Mouse (Mus musculus) forebrain, embryonic 11.5 days (tissue): Measurements from ENCODE around the gene Fam117b. TPM values are rescaled to one million over a fixed set of nuclear protein-coding genes. Genes with fewer than 3 reads are reported as not detected.

Experiments
- ATAC-seq: fragments of 200-750 bp; cut with Nextera tagmentation; replicated peaks from 2 replicates; pipeline ENCODE4 v1.8.0; 2017; ENCODE audit warnings: moderate TSS enrichment; ENCODE audit not compliant: low FRiP score
- DNase-seq: peaks from one replicate; pipeline ENCODE4 v3.0.0-alpha.2; 2017; ENCODE audit warnings: low spot score
- H3K27ac ChIP-seq: fragments of 300-500 bp; sonication (generic); 2 replicates; pipeline ENCODE4 v1.5.1; 2014; ENCODE audit warnings: low read depth, low read length
- H3K27me3 ChIP-seq: fragments of 300-500 bp; sonication (generic); 2 replicates; pipeline ENCODE4 v1.6.1; 2014; ENCODE audit warnings: mild to moderate bottlenecking, low read length, mixed read lengths; ENCODE audit not compliant: control insufficient read depth, insufficient read depth
- H3K36me3 ChIP-seq: fragments of 300-500 bp; sonication (generic); 2 replicates; pipeline ENCODE4 v1.6.1; 2014; ENCODE audit warnings: mild to moderate bottlenecking, low read length, moderate library complexity, mixed read lengths; ENCODE audit not compliant: control insufficient read depth, insufficient read depth
- H3K4me1 ChIP-seq: fragments of 300-500 bp; sonication (generic); replicated peaks from 2 replicates; pipeline ENCODE4 v1.6.1; 2014; ENCODE audit warnings: low read length, mixed read lengths; ENCODE audit not compliant: control insufficient read depth, insufficient read depth
- H3K4me2 ChIP-seq: fragments of 300-500 bp; sonication (generic); 2 replicates; pipeline ENCODE4 v1.6.1; 2014; ENCODE audit warnings: low read depth, mild to moderate bottlenecking, low read length, moderate library complexity, mixed read lengths; ENCODE audit not compliant: severe bottlenecking
- H3K4me3 ChIP-seq: fragments of 300-500 bp; sonication (generic); 2 replicates; pipeline ENCODE4 v1.5.1; 2014; ENCODE audit warnings: low read depth, low read length
- H3K9ac ChIP-seq: fragments of 300-500 bp; sonication (generic); 2 replicates; pipeline ENCODE4 v1.6.1; 2014; ENCODE audit warnings: low read length
- H3K9me3 ChIP-seq: fragments of 300-500 bp; sonication (generic); 2 replicates; pipeline ENCODE4 v1.6.1; 2016; ENCODE audit warnings: low read length, mixed read lengths; ENCODE audit not compliant: control insufficient read depth
- WGBS: fragments of 180-500 bp; shearing (Covaris S2); extraction: QIAGEN DNeasy Blood & Tissue Kit; methylation state at CpG from one replicate; pipeline ENCODE4 v1.1.7; 2014; 5-methylcytosine and 5-hydroxymethylcytosine counted together
- polyA plus RNA-seq: library from polyadenylated mRNA; unstranded; fragments of >200 nt; fragmentation: Nextera tagmentation; extraction: Ambion mirVana; gene quantifications from 2 replicates; pipeline ENCODE4 v1.2.1, GENCODE M21; 2014

Gene Fam117b
- polyA plus RNA-seq, 1 experiment from 2014 or later: 17.2 TPM

GRCm38 (mm10) chr1:59917401-59917800, 4.6 kb downstream of the Fam117b start:
- DNase-seq: no peak
- Histone ChIP-seq H3K4me3 (no peak overlapping the region), H3K9ac (no peak overlapping the region), H3K27me3 (no peaks in the 10 kb centered on the region), H3K27ac (no peak overlapping the region), H3K4me2 (no peak overlapping the region), H3K4me1 (no peaks in the 10 kb centered on the region; the same call in 1 of the 2 replicates), H3K36me3 (no peaks in the 10 kb centered on the region), H3K9me3 (no peaks in the 10 kb centered on the region)
- WGBS: 91% methylated on average over 3 of the region's 3 CpGs
- no peak for ATAC-seq

- ATAC-seq (no peak), DNase-seq (no peak)
- no peak overlapping the region for H3K4me3 ChIP-seq
- H3K9me3 ChIP-seq: no peaks in the 10 kb centered on the region
- no peaks in the 10 kb centered on the region for H3K36me3 ChIP-seq
- H3K27me3 ChIP-seq: no peaks in the 10 kb centered on the region
- H3K27ac ChIP-seq: no peak overlapping the region
- no peak overlapping the region for H3K4me2 ChIP-seq
- no peaks in the 10 kb centered on the region; the same call in 1 of the 2 replicates for H3K4me1 ChIP-seq
- H3K9ac ChIP-seq: no peak overlapping the region
Observed at GRCm38 (mm10) chr1:59918075-59918474, 5.3 kb downstream of the Fam117b start.

- H3K4me1 ChIP-seq: no peaks in the 10 kb centered on the region
- no peak overlapping the region for H3K9ac ChIP-seq
- H3K27ac ChIP-seq: no peak overlapping the region
- ATAC-seq (no peak), DNase-seq (no peak)
- H3K27me3 ChIP-seq: no peaks in the 10 kb centered on the region
- 85% methylated on average over 1 of the region's 1 CpGs for WGBS
- H3K36me3 ChIP-seq: no peaks in the 10 kb centered on the region
- no peaks in the 10 kb centered on the region for H3K9me3 ChIP-seq
- H3K4me2 ChIP-seq: no peak overlapping the region
- no peak overlapping the region for H3K4me3 ChIP-seq
Observed at GRCm38 (mm10) chr1:59923201-59923600, 10.4 kb downstream of the Fam117b start.

- no peak for DNase-seq
- WGBS: 78% methylated on average over 1 of the region's 1 CpGs
Observed at GRCm38 (mm10) chr1:59923673-59924072, 10.9 kb downstream of the Fam117b start.

GRCm38 (mm10) chr1:59924411-59924810, 11.6 kb downstream of the Fam117b start:
- ATAC-seq: no peak
- WGBS: 98% methylated on average over 2 of the region's 2 CpGs

More at GRCm38 (mm10) chr1:59923673-59924072, 10.9 kb downstream of the Fam117b start:
- Histone ChIP-seq H3K9ac (no peak overlapping the region), H3K9me3 (no peaks in the 10 kb centered on the region), H3K27ac (no peak overlapping the region), H3K4me2 (no peak overlapping the region), H3K4me3 (no peak overlapping the region), H3K27me3 (no peaks in the 10 kb centered on the region), H3K36me3 (no peaks in the 10 kb centered on the region), H3K4me1 (no peaks in the 10 kb centered on the region)
- ATAC-seq: no peak

GRCm38 (mm10) chr1:59926021-59926672, 13.3 kb downstream of the Fam117b start:
- H3K4me3 ChIP-seq: no peak overlapping the region
- H3K4me1 ChIP-seq: no peaks in the 10 kb centered on the region
- no peak overlapping the region for H3K4me2 ChIP-seq
- no peak overlapping the region for H3K9ac ChIP-seq
- H3K27me3 ChIP-seq: no peaks in the 10 kb centered on the region
- WGBS: 93% methylated on average over 3 of the region's 3 CpGs
- H3K27ac ChIP-seq: no peak overlapping the region
- DNase-seq (no peak), ATAC-seq (no peak)
- H3K36me3 ChIP-seq: no peaks in the 10 kb centered on the region
- H3K9me3 ChIP-seq: no peaks in the 10 kb centered on the region

More at GRCm38 (mm10) chr1:59924411-59924810, 11.6 kb downstream of the Fam117b start:
- Histone ChIP-seq H3K36me3 (no peaks in the 10 kb centered on the region), H3K27me3 (no peaks in the 10 kb centered on the region), H3K4me2 (no peak overlapping the region), H3K9ac (no peak overlapping the region), H3K9me3 (no peaks in the 10 kb centered on the region), H3K27ac (no peak overlapping the region), H3K4me3 (no peak overlapping the region), H3K4me1 (no peaks in the 10 kb centered on the region)
- no peak for DNase-seq

GRCm38 (mm10) chr1:59927131-59927680, 14.4 kb downstream of the Fam117b start:
- Histone ChIP-seq H3K4me2 (no peak overlapping the region), H3K4me1 (no peaks in the 10 kb centered on the region), H3K27me3 (no peaks in the 10 kb centered on the region), H3K27ac (no peak overlapping the region), H3K4me3 (no peak overlapping the region), H3K9ac (no peak overlapping the region), H3K36me3 (no peaks in the 10 kb centered on the region), H3K9me3 (no peaks in the 10 kb centered on the region)
- ATAC-seq: no peak
- 85% methylated on average over 2 of the region's 2 CpGs for WGBS
- no peak for DNase-seq

- Histone ChIP-seq H3K36me3 (no peaks in the 10 kb centered on the region), H3K4me3 (no peak overlapping the region), H3K4me2 (no peak overlapping the region), H3K27ac (no peak overlapping the region), H3K27me3 (no peaks in the 10 kb centered on the region), H3K9me3 (no peaks in the 10 kb centered on the region), H3K4me1 (no peaks in the 10 kb centered on the region), H3K9ac (no peak overlapping the region)
- no peak for ATAC-seq
- no peak for DNase-seq
Observed at GRCm38 (mm10) chr1:59930926-59931325, 18.1 kb downstream of the Fam117b start.

GRCm38 (mm10) chr1:59932991-59933390, 20.2 kb downstream of the Fam117b start:
- Histone ChIP-seq H3K9ac (no peak overlapping the region), H3K9me3 (no peaks in the 10 kb centered on the region), H3K27me3 (no peaks in the 10 kb centered on the region), H3K27ac (no peak overlapping the region), H3K36me3 (no peaks in the 10 kb centered on the region), H3K4me1 (no peaks in the 10 kb centered on the region), H3K4me3 (no peak overlapping the region), H3K4me2 (no peak overlapping the region)
- DNase-seq (no peak), ATAC-seq (no peak)
- WGBS: 81% methylated on average over 2 of the region's 2 CpGs
